In genomic region chr3:137991183-137991582, GRCm38 (mm10) we compare ENCODE assay signal across 7 mouse cellular contexts. TPM values are rescaled to one million over a fixed set of nuclear protein-coding genes. Genes with fewer than 3 reads are reported as not detected.
DNase-seq lines count a peak whose midpoint lies in the region; ATAC-seq lines count a peak whose summit lies in the region.

No protein-coding gene starts in this region.

- no peaks in the 10 kb centered on the region for H3K27me3 ChIP-seq in embryonic facial prominence, embryonic 10.5 days (replicated peaks; ENCODE audit: low read depth, poor library complexity, severe bottlenecking)
- no peaks in the 10 kb centered on the region for H3K27me3 ChIP-seq in midbrain, embryonic 13.5 days

- no peak overlapping the region for H3K27ac ChIP-seq in embryonic facial prominence, embryonic 10.5 days (replicated peaks)
- H3K27ac ChIP-seq in midbrain, embryonic 13.5 days: no peak overlapping the region

- no peak overlapping the region for H3K4me3 ChIP-seq in embryonic facial prominence, embryonic 10.5 days
- no peak overlapping the region for H3K4me3 ChIP-seq in midbrain, embryonic 13.5 days (replicated peaks)

- DNase-seq in adrenal gland, adult 8-10 months: peak; percentile 89
- DNase-seq in embryonic facial prominence, embryonic 10.5 days (ENCODE audit: low spot score): peak; percentile 84
- peak; percentile 78 for DNase-seq in kidney, adult 11 months
- DNase-seq in left cerebral cortex, postnatal 4 days: peak; percentile 72
- DNase-seq in spleen, adult 18-20 months: peak; percentile 75 to 85

- no peaks in the 10 kb centered on the region for H3K36me3 ChIP-seq in embryonic facial prominence, embryonic 10.5 days (replicated peaks)
- H3K36me3 ChIP-seq in midbrain, embryonic 13.5 days: no peaks in the 10 kb centered on the region

- H3K9ac ChIP-seq in midbrain, embryonic 13.5 days (replicated peaks): no peak overlapping the region

- intact Hi-C loops in left cerebral cortex, postnatal 4 days (cut with DNase I): loop anchor here (5.0 kb wide), 1 partner anchor 151 kb away; the partner anchor contains the start of genes Mttp and Trmt10a

- WGBS in embryonic facial prominence, embryonic 10.5 days: 13% methylated on average over 11 of the region's 11 CpGs
- 18% methylated on average over 11 of the region's 11 CpGs for WGBS in midbrain, embryonic 13.5 days

- no peaks in the 10 kb centered on the region for H3K9me3 ChIP-seq in embryonic facial prominence, embryonic 10.5 days
- no peaks in the 10 kb centered on the region for H3K9me3 ChIP-seq in midbrain, embryonic 13.5 days

- H3K4me2 ChIP-seq in midbrain, embryonic 13.5 days (replicated peaks): no peak overlapping the region

- 0 out of 2 replicates have a peak, but pooled peaks cover 4% of the 10 kb centered on the region for H3K4me1 ChIP-seq in embryonic facial prominence, embryonic 10.5 days
- H3K4me1 ChIP-seq in midbrain, embryonic 13.5 days (replicated peaks): peaks cover 7% of the 10 kb centered on the region; the same call in 1 of the 2 replicates

- peak; percentile 98 for ATAC-seq in granulocyte monocyte progenitor cell, adult 5-6 weeks (replicated peaks; ENCODE audit: poor library complexity, severe bottlenecking)
- peak; percentile 80 for ATAC-seq in midbrain, embryonic 13.5 days

RNA-seq across cellular contexts. Expression of gene Dapp1, which starts 9.8 kb away (rescaled TPM):
- total RNA-seq in adrenal gland, adult 8-10 months (2022): 10 to 100 TPM in 1 of 4 experiments, 1 to 10 TPM in 3; 3.9 to 11.2 (median 7.0) TPM
- 2.1 and 2.3 TPM in 2 replicates for polyA plus RNA-seq in embryonic facial prominence, embryonic 10.5 days (2016; fragmentation: Nextera tagmentation; extraction: Ambion mirVana)
- 116 and 120 TPM in 2 replicates for total RNA-seq in granulocyte monocyte progenitor cell, adult 5-6 weeks (2014; fragmentation: Nextera tagmentation)
- total RNA-seq in granulocyte monocyte progenitor cell, adult 5-6 weeks (2017): 125 and 126 TPM in 2 replicates
- total RNA-seq in left cerebral cortex, postnatal 4 days (2021): 1 to 10 TPM; 4.7 to 4.8 TPM
- 0.67 and 1.2 TPM in 2 replicates for polyA plus RNA-seq in midbrain, embryonic 13.5 days (2015; fragmentation: Nextera tagmentation; extraction: Ambion mirVana)

Comparison
In these comparisons a context has a peak if more than half of its experiments do, and no peak if none do; other contexts are left out.
1. RNA of gene Dapp1, which starts 9.8 kb away (total RNA-seq): 116 to 126 TPM in granulocyte monocyte progenitor cell, adult 5-6 weeks; 3.9 to 11.2 TPM in adrenal gland, adult 8-10 months and 4.7 to 4.8 TPM in left cerebral cortex, postnatal 4 days; every median in the first group is over 4 times any median in the second.
2. Peak in every context shown above with its lines, with median percentiles within 50 percentile points of each other: DNase-seq.